8 mouse cellular contexts compared by ENCODE assay signal in the genomic region with DNA sequence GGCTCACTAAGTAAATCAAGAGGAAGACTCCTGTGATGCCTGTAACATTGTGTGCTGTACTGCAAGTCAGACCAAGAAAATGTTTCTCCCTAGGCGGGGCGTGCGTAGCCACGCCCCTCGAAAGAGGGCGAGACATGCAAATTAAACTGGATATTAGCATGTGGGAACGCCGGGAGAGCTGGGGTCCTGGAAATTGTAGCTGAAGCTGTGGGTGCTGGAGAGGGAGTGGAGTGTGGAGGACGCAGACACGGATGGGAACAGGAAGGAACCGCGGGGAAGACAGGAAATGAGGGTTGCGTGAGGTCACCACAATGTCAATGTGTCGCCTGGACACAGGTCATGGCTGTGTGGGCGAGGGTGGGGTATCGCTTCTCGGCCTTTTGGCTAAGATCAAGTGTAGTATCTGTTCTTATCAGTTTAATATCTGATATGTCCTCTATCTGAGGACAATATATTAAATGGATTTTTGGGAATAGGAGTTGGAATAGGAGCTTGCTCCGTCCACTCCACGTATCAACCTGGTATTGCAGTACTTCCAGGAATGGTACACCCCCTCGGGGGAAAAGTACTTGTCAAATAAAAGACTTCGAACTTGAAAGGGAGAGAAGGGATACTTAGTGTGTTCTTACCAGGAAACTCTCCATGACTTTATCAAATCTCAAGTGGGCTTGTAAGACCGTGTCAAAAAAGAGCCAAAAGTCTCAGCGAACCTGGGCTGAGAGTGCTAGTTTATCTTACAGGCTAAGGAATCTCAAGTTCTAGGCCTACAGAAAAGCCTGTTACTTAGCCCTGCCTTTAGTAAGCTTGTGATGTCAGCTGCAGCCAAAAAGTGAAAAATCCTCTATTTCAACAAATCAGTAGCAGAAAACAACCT. TPM values are rescaled to one million over a fixed set of nuclear protein-coding genes. Genes with fewer than 3 reads are reported as not detected.
DNase-seq lines count a peak whose midpoint lies in the region; ATAC-seq and TF ChIP-seq lines count a peak whose summit lies in the region.

No protein-coding gene starts in this region.

- ATAC-seq in megakaryocyte-erythroid progenitor cell, adult 5-6 weeks (replicated peaks; ENCODE audit: low FRiP score, low TSS enrichment, poor library complexity, severe bottlenecking) = peak; percentile 88

- H3K4me3 ChIP-seq in embryonic fibroblast, embryonic 13.5 days (ENCODE audit: insufficient read depth, low read length) = no peak overlapping the region

- DNase-seq in CD4-positive helper T cell, adult 2 months (ENCODE audit: low read depth, low spot score) = peak; percentile 64
- peak; percentile 97 for DNase-seq in ZHBTc4 (ENCODE audit: low read depth, low spot score)
- DNase-seq in heart, postnatal 25 days (ENCODE audit: low spot score) = peak; percentile 2
- DNase-seq in kidney, postnatal 36 days = peak; percentile 31 to 63
- DNase-seq in spleen, postnatal 4 days (ENCODE audit: low spot score in 2 of 2) = peak; percentile 58 to 71
- DNase-seq in T-cell, adult 2 months (ENCODE audit: low spot score) = no peak

- peak; percentile 83 for TF ChIP-seq POLR2A in embryonic fibroblast, embryonic 13.5 days (IDR thresholded peaks at IDR 0.05; ENCODE audit: low read depth, low read length)

- no peak for TF ChIP-seq CTCF in embryonic fibroblast, embryonic 13.5 days (IDR thresholded peaks at IDR 0.05; ENCODE audit: borderline replicate concordance, insufficient read depth, low read length)

- peak overlapping the region; percentile 79 for H3K27ac ChIP-seq in embryonic fibroblast, embryonic 13.5 days (ENCODE audit: insufficient read depth, low read length)

- intact Hi-C loops in heart, postnatal 25 days (cut with DNase I) = no loop called here

- no peaks in the 10 kb centered on the region for H3K4me1 ChIP-seq in embryonic fibroblast, embryonic 13.5 days (ENCODE audit: control insufficient read depth, insufficient read depth, low read length)

RNA-seq across cellular contexts. Expression of gene Trappc6b, which starts 21.1 kb away (rescaled TPM):
- 98.2 and 106 TPM in 2 replicates for polyA plus RNA-seq in embryonic fibroblast, embryonic 13.5 days (2011; ENCODE audit: insufficient read length, low read depth, missing spikeins)
- 10 to 100 TPM; 64.8 to 67.3 TPM for total RNA-seq in heart, postnatal 25 days (2021)
- total RNA-seq in megakaryocyte-erythroid progenitor cell, adult 5-6 weeks (2014; fragmentation: Nextera tagmentation) = 38.1 and 68.1 TPM in 2 replicates
- total RNA-seq in megakaryocyte-erythroid progenitor cell, adult 5-6 weeks (2017) = 39.4 and 68.8 TPM in 2 replicates

RNA-seq across cellular contexts. Expression of gene Pnn, which starts 26.5 kb away (rescaled TPM):
- 71.0 and 84.6 TPM in 2 replicates for polyA plus RNA-seq in embryonic fibroblast, embryonic 13.5 days (2011; ENCODE audit: insufficient read length, low read depth, missing spikeins)
- 10 to 100 TPM; 20.0 to 25.4 TPM for total RNA-seq in heart, postnatal 25 days (2021)
- total RNA-seq in megakaryocyte-erythroid progenitor cell, adult 5-6 weeks (2014; fragmentation: Nextera tagmentation) = 119 and 145 TPM in 2 replicates
- total RNA-seq in megakaryocyte-erythroid progenitor cell, adult 5-6 weeks (2017) = 135 and 162 TPM in 2 replicates

RNA-seq across cellular contexts. Expression of gene Gemin2, which starts 27.0 kb away (rescaled TPM):
- 10.3 and 11.4 TPM in 2 replicates for polyA plus RNA-seq in embryonic fibroblast, embryonic 13.5 days (2011; ENCODE audit: insufficient read length, low read depth, missing spikeins)
- total RNA-seq in heart, postnatal 25 days (2021) = 1 to 10 TPM; 6.1 to 6.5 TPM
- total RNA-seq in megakaryocyte-erythroid progenitor cell, adult 5-6 weeks (2014; fragmentation: Nextera tagmentation) = 26.8 and 41.3 TPM in 2 replicates
- total RNA-seq in megakaryocyte-erythroid progenitor cell, adult 5-6 weeks (2017) = 23.1 and 28.5 TPM in 2 replicates

RNA-seq across cellular contexts. Expression of gene Sec23a, which starts 28.4 kb away (rescaled TPM):
- polyA plus RNA-seq in embryonic fibroblast, embryonic 13.5 days (2011; ENCODE audit: insufficient read length, low read depth, missing spikeins) = 165 and 169 TPM in 2 replicates
- total RNA-seq in heart, postnatal 25 days (2021) = 10 to 100 TPM; 38.1 to 45.1 TPM
- total RNA-seq in megakaryocyte-erythroid progenitor cell, adult 5-6 weeks (2014; fragmentation: Nextera tagmentation) = 9.8 and 13.1 TPM in 2 replicates
- total RNA-seq in megakaryocyte-erythroid progenitor cell, adult 5-6 weeks (2017) = 25.9 and 28.0 TPM in 2 replicates

RNA-seq across cellular contexts. Expression of gene Mia2, which starts 55.4 kb away (rescaled TPM):
- 72.2 and 75.9 TPM in 2 replicates for polyA plus RNA-seq in embryonic fibroblast, embryonic 13.5 days (2011; ENCODE audit: insufficient read length, low read depth, missing spikeins)
- total RNA-seq in heart, postnatal 25 days (2021) = 10 to 100 TPM; 86.1 to 96.0 TPM
- 99.9 and 136 TPM in 2 replicates for total RNA-seq in megakaryocyte-erythroid progenitor cell, adult 5-6 weeks (2014; fragmentation: Nextera tagmentation)
- total RNA-seq in megakaryocyte-erythroid progenitor cell, adult 5-6 weeks (2017) = 158 and 174 TPM in 2 replicates

Comparison
In these comparisons a context has a peak if more than half of its experiments do, and no peak if none do; other contexts are left out.
1. RNA of gene Pnn, which starts 26.5 kb away (total RNA-seq): 119 to 162 TPM in megakaryocyte-erythroid progenitor cell, adult 5-6 weeks; 20.0 to 25.4 TPM in heart, postnatal 25 days; every median in the first group is over 4 times any median in the second.